Mouse (Mus musculus): ENCODE data around the gene Gm13697. TPM values are rescaled to one million over a fixed set of nuclear protein-coding genes. Genes with fewer than 3 reads are reported as not detected.

The Gm13697 gene
- polyA plus RNA-seq (2012; rRNA removed): not detected in 2 replicates

GRCm38 (mm10) chr2:83984443-83984842 lies at the start of gene Gm13697:
TSS of gene Gm13697 (plus strand) at chr2:83984743.

GRCm38 (mm10) chr2:83940931-83941361 lies 43.6 kb upstream of the Gm13697 start, which contains the start of gene Zswim2:
TSS of gene Zswim2 (minus strand) at chr2:83941228.

GRCm38 (mm10) chr2:83955393-83955792 lies 29.1 kb upstream of the Gm13697 start, which contains the start of gene Gm13698:
TSS of gene Gm13698 (plus strand) at chr2:83955693.

GRCm38 (mm10) chr2:83961203-83961602 lies 23.3 kb upstream of the Gm13697 start, which contains the start of gene Gm13693:
TSS of gene Gm13693 (plus strand) at chr2:83961503.

GRCm38 (mm10) chr2:83967013-83967412 lies 17.5 kb upstream of the Gm13697 start, which contains the start of gene Gm13695:
TSS of gene Gm13695 (plus strand) at chr2:83967313.

GRCm38 (mm10) chr2:83972823-83973222 lies 11.7 kb upstream of the Gm13697 start, which contains the start of gene Gm13696:
TSS of gene Gm13696 (plus strand) at chr2:83973123.

GRCm38 (mm10) chr2:83978633-83979032 lies 5.9 kb upstream of the Gm13697 start, which contains the start of gene Gm13694:
TSS of gene Gm13694 (plus strand) at chr2:83978933.

GRCm38 (mm10) chr2:83990253-83990652 lies 5.7 kb downstream of the Gm13697 start, which contains the start of gene Gm13691:
TSS of gene Gm13691 (plus strand) at chr2:83990553.

Other genes starting within 250 kb of the Gm13697 start
- 1.9 and 2.6 TPM in 2 replicates for gene Fam171b, start 172.1 kb upstream of the Gm13697 start, polyA plus RNA-seq (2012; rRNA removed)
- not detected in 2 replicates for gene Zswim2, start 43.5 kb upstream of the Gm13697 start, polyA plus RNA-seq (2012; rRNA removed)
- not detected in 2 replicates for gene Gm13698, start 29.1 kb upstream of the Gm13697 start, polyA plus RNA-seq (2012; rRNA removed)
- not detected in 2 replicates for gene Gm13693, start 23.2 kb upstream of the Gm13697 start, polyA plus RNA-seq (2012; rRNA removed)
- not detected in 2 replicates for gene Gm13695, start 17.4 kb upstream of the Gm13697 start, polyA plus RNA-seq (2012; rRNA removed)
- not detected in 2 replicates for gene Gm13696, start 11.6 kb upstream of the Gm13697 start, polyA plus RNA-seq (2012; rRNA removed)
- not detected in 2 replicates for gene Gm13694, start 5.8 kb upstream of the Gm13697 start, polyA plus RNA-seq (2012; rRNA removed)
- not detected in 2 replicates for gene Gm13691, start 5.8 kb downstream of the Gm13697 start, polyA plus RNA-seq (2012; rRNA removed)